ENCODE assay signal across 9 mouse cellular contexts in genomic region chr9:96118216-96118615, GRCm38 (mm10). TPM values are rescaled to one million over a fixed set of nuclear protein-coding genes. Genes with fewer than 3 reads are reported as not detected.
A peak's percentile ranks its signal among the peaks of the same experiment; 100 is the strongest.
DNase-seq lines count a peak whose midpoint lies in the region; ATAC-seq and TF ChIP-seq lines count a peak whose summit lies in the region.
"Had no signal": no experiment of that assay in that cellular context is flagged by ENCODE, and none has a peak within 500 bp of the region (broad histone marks: within the 10 kb centered on the region; RNA-seq: fewer than 3 reads in every experiment).

No protein-coding gene starts in this region.

- no peak for ATAC-seq in heart, embryonic 16.5 days (replicated peaks; ENCODE audit: extremely low read depth, insufficient read depth, low FRiP score)
- ATAC-seq in hindbrain, embryonic 12.5 days (ENCODE audit: low FRiP score): no peak
- ATAC-seq in midbrain, embryonic 12.5 days (ENCODE audit: low FRiP score, low read depth): no peak
- ATAC-seq in granulocyte monocyte progenitor cell, adult 5-6 weeks (replicated peaks; ENCODE audit: poor library complexity, severe bottlenecking): no peak

- H3K9me3 ChIP-seq in heart, embryonic 16.5 days (replicated peaks; ENCODE audit: control insufficient read depth, low read length): no peaks in the 10 kb centered on the region
- H3K9me3 ChIP-seq in ES-E14 (ENCODE audit: control insufficient read depth, insufficient read depth, low read depth, low read length): no peaks in the 10 kb centered on the region
- no peaks in the 10 kb centered on the region for H3K9me3 ChIP-seq in hindbrain, embryonic 12.5 days (replicated peaks)
- H3K9me3 ChIP-seq in midbrain, embryonic 12.5 days: no peaks in the 10 kb centered on the region

- no peak overlapping the region for H3K4me3 ChIP-seq in heart, embryonic 16.5 days (ENCODE audit: low read length)
- H3K4me3 ChIP-seq in ES-E14 (ENCODE audit: insufficient read depth in 1 of 2, low read depth in 1 of 2, low read length in 2 of 2, poor library complexity in 1 of 2, severe bottlenecking in 1 of 2): peak overlapping the region; percentile 68 to 85
- 0 out of 2 replicates have a peak overlapping the region, but pooled peaks have one; percentile 70 for H3K4me3 ChIP-seq in hindbrain, embryonic 12.5 days
- peak overlapping the region; percentile 65; the same call in 1 of the 2 replicates for H3K4me3 ChIP-seq in midbrain, embryonic 12.5 days

- H3K27ac ChIP-seq in heart, embryonic 16.5 days (ENCODE audit: low read length): no peak overlapping the region
- H3K27ac ChIP-seq in ES-E14 (ENCODE audit: insufficient read depth, low read depth, low read length, poor library complexity, severe bottlenecking): no peak overlapping the region
- no peak overlapping the region for H3K27ac ChIP-seq in hindbrain, embryonic 12.5 days
- no peak overlapping the region for H3K27ac ChIP-seq in midbrain, embryonic 12.5 days (replicated peaks)

- no peaks in the 10 kb centered on the region for H3K27me3 ChIP-seq in heart, embryonic 16.5 days (ENCODE audit: control insufficient read depth, insufficient read depth, low read length)
- H3K27me3 ChIP-seq in hindbrain, embryonic 12.5 days: no peaks in the 10 kb centered on the region
- H3K27me3 ChIP-seq in midbrain, embryonic 12.5 days: no peaks in the 10 kb centered on the region
- H3K27me3 ChIP-seq: Patski had no signal

- H3K36me3 ChIP-seq in heart, embryonic 16.5 days (ENCODE audit: control insufficient read depth, insufficient read depth): no peaks in the 10 kb centered on the region
- no peaks in the 10 kb centered on the region for H3K36me3 ChIP-seq in ES-E14 (ENCODE audit: control insufficient read depth, insufficient read depth, low read length, poor library complexity, severe bottlenecking)
- no peaks in the 10 kb centered on the region for H3K36me3 ChIP-seq in hindbrain, embryonic 12.5 days
- H3K36me3 ChIP-seq in midbrain, embryonic 12.5 days: no peaks in the 10 kb centered on the region

- H3K9ac ChIP-seq in heart, embryonic 16.5 days (ENCODE audit: low read length): no peak overlapping the region
- peak overlapping the region; percentile 28; the same call in 1 of the 2 replicates for H3K9ac ChIP-seq in ES-E14 (ENCODE audit: insufficient read depth, low read depth, low read length, poor library complexity, severe bottlenecking)
- no peak overlapping the region for H3K9ac ChIP-seq in hindbrain, embryonic 12.5 days
- no peak overlapping the region for H3K9ac ChIP-seq in midbrain, embryonic 12.5 days (replicated peaks)

- H3K4me2 ChIP-seq in heart, embryonic 16.5 days (ENCODE audit: low read depth, low read length): peak overlapping the region; percentile 93
- H3K4me2 ChIP-seq in hindbrain, embryonic 12.5 days (replicated peaks): peak overlapping the region; percentile 55; the same call in 1 of the 2 replicates
- peak overlapping the region; percentile 63 for H3K4me2 ChIP-seq in midbrain, embryonic 12.5 days (replicated peaks)

- 0 out of 2 replicates have a peak, but pooled peaks cover 8% of the 10 kb centered on the region for H3K4me1 ChIP-seq in heart, embryonic 16.5 days (ENCODE audit: control insufficient read depth, insufficient read depth, low read length)
- peaks cover 0 to 11% of the 10 kb centered on the region in 2 experiments; a peak in 2 of 4 replicates for H3K4me1 ChIP-seq in ES-E14 (ENCODE audit: control insufficient read depth in 2 of 2, insufficient read depth in 2 of 2, low read length in 2 of 2, poor library complexity in 1 of 2)
- H3K4me1 ChIP-seq in hindbrain, embryonic 12.5 days: 0 out of 2 replicates have a peak, but pooled peaks cover 3% of the 10 kb centered on the region
- H3K4me1 ChIP-seq in midbrain, embryonic 12.5 days: 0 out of 2 replicates have a peak, but pooled peaks cover 5% of the 10 kb centered on the region

- in situ Hi-C loops in ES-E14 (cut with MboI; ENCODE audit: low sequenced_read_pairs in 2 of 2, unreplicated experiment in 2 of 2): no loop called here

- no peak for DNase-seq in heart, adult 11 months
- no peak for DNase-seq in ES-E14 (ENCODE audit: low read depth, low spot score)
- no peak for DNase-seq in frontal cortex, adult 2 months (ENCODE audit: extremely low spot score in 1 of 2, low spot score in 1 of 2)
- no peak for DNase-seq in gastrocnemius, adult 8-10 months (ENCODE audit: low spot score in 2 of 2)

- WGBS in heart, embryonic 16.5 days: 74% methylated on average over 4 of the region's 4 CpGs
- 81% methylated on average over 4 of the region's 4 CpGs for WGBS in hindbrain, embryonic 12.5 days
- 90% methylated on average over 4 of the region's 4 CpGs for WGBS in midbrain, embryonic 12.5 days

TF ChIP-seq in ES-E14, 5 proteins besides CTCF, POLR2A, EP300 and RAD21:
- TF ChIP-seq HCFC1 (IDR thresholded peaks at IDR 0.05; ENCODE audit: borderline replicate concordance, insufficient read depth, low read length) (no peak), CHD2 (IDR thresholded peaks at IDR 0.05; ENCODE audit: low read depth, low read length) (no peak), MAFK (IDR thresholded peaks at IDR 0.05; ENCODE audit: insufficient read depth, low read depth, low read length) (no peak), ZNF384 (IDR thresholded peaks at IDR 0.05; ENCODE audit: low read depth, low read length) (no peak), ZC3H11A (IDR thresholded peaks at IDR 0.05; ENCODE audit: borderline replicate concordance, low read depth, low read length) (no peak)

RNA-seq across cellular contexts. Expression of gene Gk5, which starts 0.9 kb away (rescaled TPM):
- polyA plus RNA-seq in heart, embryonic 16.5 days (2015; fragmentation: Nextera tagmentation; extraction: Ambion mirVana): 2.6 and 2.9 TPM in 2 replicates
- 12.7 and 13.2 TPM in 2 replicates for total RNA-seq in ES-E14 (2012; rRNA removed)
- polyA plus RNA-seq in hindbrain, embryonic 12.5 days (2016; fragmentation: Nextera tagmentation; extraction: Ambion mirVana): 4.4 and 6.0 TPM in 2 replicates
- polyA plus RNA-seq in midbrain, embryonic 12.5 days (2016; fragmentation: Nextera tagmentation; extraction: Ambion mirVana): 2.8 and 3.2 TPM in 2 replicates
- 4.1 TPM in 2 replicates for polyA plus RNA-seq in frontal cortex, adult 2 months (2012; rRNA removed)
- total RNA-seq in gastrocnemius, adult 8-10 months (2022): 1 to 10 TPM; 1.0 to 1.7 (median 1.3) TPM
- 2.4 and 3.0 TPM in 2 replicates for total RNA-seq in granulocyte monocyte progenitor cell, adult 5-6 weeks (2014; fragmentation: Nextera tagmentation)
- total RNA-seq in granulocyte monocyte progenitor cell, adult 5-6 weeks (2017): 3.1 and 5.5 TPM in 2 replicates
